Mouse (Mus musculus): ENCODE results near the gene 1700001C19Rik. TPM values are rescaled to one million over a fixed set of nuclear protein-coding genes. Genes with fewer than 3 reads are reported as not detected.

The 1700001C19Rik gene
- polyA plus RNA-seq, 1 experiment from 2014 or later = 0.31 TPM

GRCm38 (mm10) chr17:47458936-47459335 lies 21.8 kb upstream of the 1700001C19Rik start:
- H3K4me1 ChIP-seq = peaks cover 15% of the 10 kb centered on the region; the same call in 1 of the 2 replicates
- H3K36me3 ChIP-seq = no peaks in the 10 kb centered on the region
- H3K27ac ChIP-seq = no peak overlapping the region
- peaks cover 42% of the 10 kb centered on the region for H3K27me3 ChIP-seq (ENCODE audit: low read depth, poor library complexity, severe bottlenecking)
- H3K4me3 ChIP-seq = no peak overlapping the region
- no peak for DNase-seq (ENCODE audit: low spot score)
- no peaks in the 10 kb centered on the region for H3K9me3 ChIP-seq (replicated peaks)
- 96% methylated on average over 2 of the region's 2 CpGs for WGBS

- no peak overlapping the region for H3K27ac ChIP-seq
- no peaks in the 10 kb centered on the region for H3K36me3 ChIP-seq
- WGBS = 89% methylated on average over 13 of the region's 13 CpGs
- H3K27me3 ChIP-seq (ENCODE audit: low read depth, poor library complexity, severe bottlenecking) = peaks cover 35% of the 10 kb centered on the region
- peaks cover 14% of the 10 kb centered on the region; the same call in 1 of the 2 replicates for H3K4me1 ChIP-seq
- H3K9me3 ChIP-seq (replicated peaks) = no peaks in the 10 kb centered on the region
- no peak for DNase-seq (ENCODE audit: low spot score)
- H3K4me3 ChIP-seq = no peak overlapping the region
Measured at GRCm38 (mm10) chr17:47458310-47458709, 21.1 kb upstream of the 1700001C19Rik start.

GRCm38 (mm10) chr17:47454675-47455074 lies 17.5 kb upstream of the 1700001C19Rik start:
- 81% methylated on average over 8 of the region's 8 CpGs for WGBS
- no peak for DNase-seq (ENCODE audit: low spot score)
- peaks cover 36% of the 10 kb centered on the region for H3K4me1 ChIP-seq
- no peaks in the 10 kb centered on the region for H3K9me3 ChIP-seq (replicated peaks)
- no peak overlapping the region for H3K4me3 ChIP-seq
- H3K27me3 ChIP-seq (ENCODE audit: low read depth, poor library complexity, severe bottlenecking) = peaks cover 3% of the 10 kb centered on the region; the same call in 1 of the 2 replicates
- no peak overlapping the region for H3K27ac ChIP-seq
- H3K36me3 ChIP-seq = no peaks in the 10 kb centered on the region

GRCm38 (mm10) chr17:47452886-47453285 lies 15.7 kb upstream of the 1700001C19Rik start:
- no peak for DNase-seq (ENCODE audit: low spot score)
- Histone ChIP-seq H3K4me1 (peaks cover 50% of the 10 kb centered on the region), H3K36me3 (no peaks in the 10 kb centered on the region), H3K27ac (0 out of 2 replicates have a peak overlapping the region, but pooled peaks have one; percentile 9), H3K9me3 (replicated peaks) (no peaks in the 10 kb centered on the region), H3K4me3 (no peak overlapping the region), H3K27me3 (ENCODE audit: low read depth, poor library complexity, severe bottlenecking) (peaks cover 3% of the 10 kb centered on the region; the same call in 1 of the 2 replicates)
- WGBS = 52% methylated on average over 7 of the region's 7 CpGs

- H3K9me3 ChIP-seq (replicated peaks) = no peaks in the 10 kb centered on the region
- H3K4me3 ChIP-seq = no peak overlapping the region
- no peaks in the 10 kb centered on the region for H3K36me3 ChIP-seq
- H3K4me1 ChIP-seq = peaks cover 50% of the 10 kb centered on the region
- DNase-seq (ENCODE audit: low spot score) = no peak
- peak overlapping the region; percentile 9; the same call in 1 of the 2 replicates for H3K27ac ChIP-seq
- peaks cover 3% of the 10 kb centered on the region; the same call in 1 of the 2 replicates for H3K27me3 ChIP-seq (ENCODE audit: low read depth, poor library complexity, severe bottlenecking)
- WGBS = 76% methylated on average over 12 of the region's 12 CpGs
Measured at GRCm38 (mm10) chr17:47450880-47451565, 13.8 kb upstream of the 1700001C19Rik start.

- DNase-seq (ENCODE audit: low spot score) = no peak
Measured at GRCm38 (mm10) chr17:47450239-47450638, 13.1 kb upstream of the 1700001C19Rik start.

GRCm38 (mm10) chr17:47449432-47449831 lies 12.3 kb upstream of the 1700001C19Rik start:
- Histone ChIP-seq H3K27ac (peak overlapping the region; percentile 50), H3K9me3 (replicated peaks) (no peaks in the 10 kb centered on the region), H3K4me3 (no peak overlapping the region), H3K36me3 (no peaks in the 10 kb centered on the region), H3K27me3 (ENCODE audit: low read depth, poor library complexity, severe bottlenecking) (peaks cover 3% of the 10 kb centered on the region; the same call in 1 of the 2 replicates), H3K4me1 (peaks cover 40% of the 10 kb centered on the region)
- WGBS = 53% methylated on average over 5 of the region's 5 CpGs
- DNase-seq (ENCODE audit: low spot score) = no peak

More at GRCm38 (mm10) chr17:47450239-47450638, 13.1 kb upstream of the 1700001C19Rik start:
- no peaks in the 10 kb centered on the region for H3K9me3 ChIP-seq (replicated peaks)
- peaks cover 3% of the 10 kb centered on the region; the same call in 1 of the 2 replicates for H3K27me3 ChIP-seq (ENCODE audit: low read depth, poor library complexity, severe bottlenecking)
- no peaks in the 10 kb centered on the region for H3K36me3 ChIP-seq
- H3K4me3 ChIP-seq = no peak overlapping the region
- 29% methylated on average over 7 of the region's 7 CpGs for WGBS
- H3K27ac ChIP-seq = peak overlapping the region; percentile 50
- peaks cover 46% of the 10 kb centered on the region for H3K4me1 ChIP-seq

GRCm38 (mm10) chr17:47448523-47449372 lies 11.6 kb upstream of the 1700001C19Rik start:
- no peaks in the 10 kb centered on the region for H3K9me3 ChIP-seq (replicated peaks)
- H3K27ac ChIP-seq = peak overlapping the region; percentile 50; the same call in 1 of the 2 replicates
- H3K4me1 ChIP-seq = peaks cover 45% of the 10 kb centered on the region
- H3K36me3 ChIP-seq = no peaks in the 10 kb centered on the region
- DNase-seq (ENCODE audit: low spot score) = no peak
- no peak overlapping the region for H3K4me3 ChIP-seq
- peaks cover 3% of the 10 kb centered on the region; the same call in 1 of the 2 replicates for H3K27me3 ChIP-seq (ENCODE audit: low read depth, poor library complexity, severe bottlenecking)
- WGBS = 33% methylated on average over 8 of the region's 8 CpGs

GRCm38 (mm10) chr17:47446561-47446960 lies 9.4 kb upstream of the 1700001C19Rik start:
- no peak overlapping the region for H3K4me3 ChIP-seq
- WGBS = 94% methylated on average over 11 of the region's 11 CpGs
- H3K27ac ChIP-seq = no peak overlapping the region
- peaks cover 45% of the 10 kb centered on the region for H3K4me1 ChIP-seq
- 0 out of 2 replicates have a peak, but pooled peaks cover 2% of the 10 kb centered on the region for H3K27me3 ChIP-seq (ENCODE audit: low read depth, poor library complexity, severe bottlenecking)
- H3K9me3 ChIP-seq (replicated peaks) = no peaks in the 10 kb centered on the region
- H3K36me3 ChIP-seq = no peaks in the 10 kb centered on the region
- no peak for DNase-seq (ENCODE audit: low spot score)

- Histone ChIP-seq H3K9me3 (replicated peaks) (no peaks in the 10 kb centered on the region), H3K27ac (no peak overlapping the region), H3K36me3 (no peaks in the 10 kb centered on the region), H3K4me3 (no peak overlapping the region), H3K4me1 (peaks cover 45% of the 10 kb centered on the region), H3K27me3 (ENCODE audit: low read depth, poor library complexity, severe bottlenecking) (0 out of 2 replicates have a peak, but pooled peaks cover 5% of the 10 kb centered on the region)
- no peak for DNase-seq (ENCODE audit: low spot score)
- WGBS = 81% methylated on average over 9 of the region's 9 CpGs
Measured at GRCm38 (mm10) chr17:47446025-47446424, 8.8 kb upstream of the 1700001C19Rik start.

GRCm38 (mm10) chr17:47445518-47445917 lies 8.3 kb upstream of the 1700001C19Rik start:
- H3K4me1 ChIP-seq = peaks cover 46% of the 10 kb centered on the region

GRCm38 (mm10) chr17:47444113-47444512 lies 6.9 kb upstream of the 1700001C19Rik start:
- Histone ChIP-seq H3K4me3 (no peak overlapping the region), H3K9me3 (replicated peaks) (no peaks in the 10 kb centered on the region), H3K27me3 (ENCODE audit: low read depth, poor library complexity, severe bottlenecking) (peaks cover 21% of the 10 kb centered on the region), H3K36me3 (no peaks in the 10 kb centered on the region), H3K27ac (0 out of 2 replicates have a peak overlapping the region, but pooled peaks have one; percentile 17), H3K4me1 (peaks cover 43% of the 10 kb centered on the region)
- WGBS = 81% methylated on average over 6 of the region's 6 CpGs
- DNase-seq (ENCODE audit: low spot score) = no peak

More at GRCm38 (mm10) chr17:47445518-47445917, 8.3 kb upstream of the 1700001C19Rik start:
- H3K4me3 ChIP-seq = no peak overlapping the region
- no peaks in the 10 kb centered on the region for H3K9me3 ChIP-seq (replicated peaks)
- no peak overlapping the region for H3K27ac ChIP-seq
- no peak for DNase-seq (ENCODE audit: low spot score)
- 78% methylated on average over 11 of the region's 11 CpGs for WGBS
- H3K36me3 ChIP-seq = no peaks in the 10 kb centered on the region
- H3K27me3 ChIP-seq (ENCODE audit: low read depth, poor library complexity, severe bottlenecking) = peaks cover 7% of the 10 kb centered on the region
